Mouse (Mus musculus) MEL (cell line): ENCODE results near the gene Apon. TPM values are rescaled to one million over a fixed set of nuclear protein-coding genes. Genes with fewer than 3 reads are reported as not detected.

Source experiments
- DNase-seq: peaks from one replicate; pipeline ENCODE4 v3.0.0; 2011; ENCODE audit warnings: low read depth, low spot score
- H3K27ac ChIP-seq: 2 replicates; pipeline ENCODE4 v1.5.1; 2012; ENCODE audit warnings: low read depth, mild to moderate bottlenecking, control low read depth, low read length, moderate library complexity; ENCODE audit not compliant: control insufficient read depth
- H3K27me3 ChIP-seq, 2 experiments: fragments of 150-350 bp in 1 of 2; sonication (generic) in 1 of 2; 2 replicates each; pipeline ENCODE4 v1.6.1; 2012; ENCODE audit warnings: low read length in 2 of 2, mild to moderate bottlenecking in 2 of 2, improper control_type of control experiment in 1 of 2, moderate library complexity in 1 of 2; ENCODE audit not compliant: insufficient read depth in 2 of 2, control insufficient read depth in 1 of 2
- H3K36me3 ChIP-seq, 2 experiments: 2 replicates each; pipeline ENCODE4 v1.6.1; 2012 to 2014; ENCODE audit warnings: low read length in 2 of 2, improper control_type of control experiment in 1 of 2, inconsistent platforms in 1 of 2, mild to moderate bottlenecking in 1 of 2; ENCODE audit not compliant: insufficient read depth in 2 of 2, control insufficient read depth in 1 of 2
- H3K4me1 ChIP-seq, 2 experiments: fragments of 150-350 bp in 1 of 2; sonication (generic) in 1 of 2; 2 replicates each; pipeline ENCODE4 v1.6.1; 2012; ENCODE audit warnings: low read length in 2 of 2, improper control_type of control experiment in 1 of 2, mild to moderate bottlenecking in 1 of 2; ENCODE audit not compliant: insufficient read depth in 2 of 2, control insufficient read depth in 1 of 2
- H3K4me3 ChIP-seq, 2 experiments: fragments of 150-350 bp in 1 of 2; sonication (generic) in 1 of 2; 2 replicates each; pipeline ENCODE4 v1.5.1; 2012; ENCODE audit warnings: low read depth in 2 of 2, low read length in 2 of 2, mild to moderate bottlenecking in 2 of 2, moderate library complexity in 2 of 2, control low read depth in 1 of 2, improper control_type of control experiment in 1 of 2; ENCODE audit not compliant: control insufficient read depth in 1 of 2, insufficient read depth in 1 of 2
- H3K79me2 ChIP-seq: 2 replicates; pipeline ENCODE4 v1.6.1; 2012; ENCODE audit warnings: mild to moderate bottlenecking, low read length, moderate library complexity; ENCODE audit not compliant: control insufficient read depth, poor library complexity, insufficient read depth
- H3K9ac ChIP-seq: 2 replicates; pipeline ENCODE4 v1.6.1; 2012; ENCODE audit warnings: low read depth, mild to moderate bottlenecking, control low read depth, low read length, moderate library complexity; ENCODE audit not compliant: control insufficient read depth, poor library complexity, severe bottlenecking
- H3K9me3 ChIP-seq: fragments of 150-350 bp; sonication (generic); replicated peaks from 2 replicates; pipeline ENCODE4 v1.6.1; 2012; ENCODE audit warnings: mild to moderate bottlenecking, low read length, improper control_type of control experiment, moderate library complexity; ENCODE audit not compliant: insufficient read depth
- BHLHE40 ChIP-seq: IDR thresholded peaks from 2 replicates; pipeline ENCODE4 v1.6.1; 2012; ENCODE audit warnings: low read depth, mild to moderate bottlenecking, inconsistent platforms, low read length, improper control_type of control experiment, borderline replicate concordance
- CHD1 ChIP-seq: IDR thresholded peaks from 2 replicates; pipeline ENCODE4 v1.6.1; 2012; ENCODE audit warnings: low read depth, mild to moderate bottlenecking, inconsistent platforms, low read length, improper control_type of control experiment
- CHD2 ChIP-seq: IDR thresholded peaks from 2 replicates; pipeline ENCODE4 v1.6.1; 2011; ENCODE audit warnings: low read length, improper control_type of control experiment
- CTCF ChIP-seq, 3 experiments: IDR thresholded peaks in 2 of 3; conservative IDR thresholded peaks in 1 of 3; 2 replicates each; pipeline ENCODE4 v1.5.1; 2011 to 2012; ENCODE audit warnings: low read length in 3 of 3, low read depth in 2 of 3, mild to moderate bottlenecking in 2 of 3, improper control_type of control experiment in 1 of 3, inconsistent platforms in 1 of 3, mixed read lengths in 1 of 3, moderate library complexity in 1 of 3; ENCODE audit not compliant: control insufficient read depth in 1 of 3, insufficient read depth in 1 of 3, poor library complexity in 1 of 3, severe bottlenecking in 1 of 3
- E2F4 ChIP-seq: IDR thresholded peaks from 2 replicates; pipeline ENCODE4 v1.6.1; 2011; ENCODE audit warnings: low read depth, low read length, improper control_type of control experiment, borderline replicate concordance
- ELF1 ChIP-seq: IDR thresholded peaks from 2 replicates; pipeline ENCODE4 v1.6.1; 2014; ENCODE audit warnings: low read depth, mild to moderate bottlenecking, inconsistent platforms, low read length, improper control_type of control experiment, moderate library complexity
- EP300 ChIP-seq, 2 experiments: IDR thresholded peaks; 2 replicates each; pipeline ENCODE4 v1.6.1; 2011; ENCODE audit warnings: improper control_type of control experiment in 2 of 2, low read length in 2 of 2, low read depth in 1 of 2, mild to moderate bottlenecking in 1 of 2
- ETS1 ChIP-seq: IDR thresholded peaks from 2 replicates; pipeline ENCODE4 v1.6.1; 2012; ENCODE audit warnings: low read depth, mild to moderate bottlenecking, inconsistent platforms, low read length, improper control_type of control experiment, moderate library complexity
- GABPA ChIP-seq: IDR thresholded peaks from 2 replicates; pipeline ENCODE4 v1.6.1; 2012; ENCODE audit warnings: low read depth, mild to moderate bottlenecking, inconsistent platforms, low read length, improper control_type of control experiment, moderate library complexity
- GATA1 ChIP-seq: IDR thresholded peaks from 2 replicates; pipeline ENCODE4 v1.6.1; 2011; ENCODE audit warnings: low read depth, low read length, improper control_type of control experiment
- HCFC1 ChIP-seq: IDR thresholded peaks from 2 replicates; pipeline ENCODE4 v1.6.1; 2012; ENCODE audit warnings: low read depth, mild to moderate bottlenecking, inconsistent platforms, low read length, improper control_type of control experiment, moderate library complexity
- JUND ChIP-seq: IDR thresholded peaks from 2 replicates; pipeline ENCODE4 v1.6.1; 2011; ENCODE audit warnings: low read depth, mild to moderate bottlenecking, improper control_type of control experiment, low read length
- KAT2A ChIP-seq: conservative IDR thresholded peaks from 2 replicates; pipeline ENCODE4 v1.6.1; 2012; ENCODE audit warnings: low read depth, low read length, improper control_type of control experiment, inconsistent platforms
- MAFK ChIP-seq: IDR thresholded peaks from 2 replicates; pipeline ENCODE4 v1.6.1; 2011; ENCODE audit warnings: low read depth, mild to moderate bottlenecking, low read length, improper control_type of control experiment, borderline replicate concordance
- MAZ ChIP-seq: IDR thresholded peaks from 2 replicates; pipeline ENCODE4 v1.6.1; 2012; ENCODE audit warnings: low read depth, mild to moderate bottlenecking, inconsistent platforms, low read length, improper control_type of control experiment
- MEF2A ChIP-seq: IDR thresholded peaks from 2 replicates; pipeline ENCODE4 v1.6.1; 2014; ENCODE audit warnings: low read depth, mild to moderate bottlenecking, inconsistent platforms, low read length, improper control_type of control experiment; ENCODE audit not compliant: poor library complexity, insufficient replicate concordance, severe bottlenecking; ENCODE audit errors: extremely low read depth
- MXI1 ChIP-seq: IDR thresholded peaks from 2 replicates; pipeline ENCODE4 v1.6.1; 2011; ENCODE audit warnings: mild to moderate bottlenecking, low read depth, low read length, improper control_type of control experiment
- MYB ChIP-seq: IDR thresholded peaks from 2 replicates; pipeline ENCODE4 v1.6.1; 2011; ENCODE audit warnings: mild to moderate bottlenecking, low read depth, low read length, improper control_type of control experiment
- MYC ChIP-seq: IDR thresholded peaks from 2 replicates; pipeline ENCODE4 v1.6.1; 2011; ENCODE audit warnings: low read depth, mild to moderate bottlenecking, low read length, improper control_type of control experiment, moderate library complexity
- NELFE ChIP-seq: IDR thresholded peaks from 2 replicates; pipeline ENCODE4 v1.6.1; 2011; ENCODE audit warnings: low read depth, low read length, improper control_type of control experiment
- NRF1 ChIP-seq: IDR thresholded peaks from 2 replicates; pipeline ENCODE4 v1.6.1; 2014; ENCODE audit warnings: low read depth, mild to moderate bottlenecking, inconsistent platforms, low read length, improper control_type of control experiment, moderate library complexity; ENCODE audit not compliant: poor library complexity, insufficient read depth, severe bottlenecking
- POLR2A ChIP-seq, 2 experiments: IDR thresholded peaks; 2 replicates each; pipeline ENCODE4 v1.6.1; 2011 to 2012; ENCODE audit warnings: low read length in 2 of 2, mild to moderate bottlenecking in 2 of 2, control low read depth in 1 of 2, improper control_type of control experiment in 1 of 2, low read depth in 1 of 2, moderate library complexity in 1 of 2; ENCODE audit not compliant: control insufficient read depth in 1 of 2, insufficient read depth in 1 of 2, poor library complexity in 1 of 2
- POLR2AphosphoS2 ChIP-seq: IDR thresholded peaks from 2 replicates; pipeline ENCODE4 v1.6.1; 2011; ENCODE audit warnings: low read length, improper control_type of control experiment
- POLR2AphosphoS5 ChIP-seq: IDR thresholded peaks from 2 replicates; pipeline ENCODE4 v1.6.1; 2012; ENCODE audit warnings: low read depth, borderline replicate concordance, mild to moderate bottlenecking, inconsistent platforms, low read length, moderate library complexity, mixed read lengths
- RAD21 ChIP-seq: IDR thresholded peaks from 2 replicates; pipeline ENCODE4 v1.6.1; 2011; ENCODE audit warnings: mild to moderate bottlenecking, low read depth, low read length, improper control_type of control experiment
- RCOR1 ChIP-seq: IDR thresholded peaks from 2 replicates; pipeline ENCODE4 v1.6.1; 2012; ENCODE audit warnings: low read depth, mild to moderate bottlenecking, inconsistent platforms, low read length, improper control_type of control experiment
- SIN3A ChIP-seq: IDR thresholded peaks from 2 replicates; pipeline ENCODE4 v1.6.1; 2012; ENCODE audit warnings: low read length, improper control_type of control experiment, inconsistent platforms
- SMC3 ChIP-seq: IDR thresholded peaks from 2 replicates; pipeline ENCODE4 v1.6.1; 2011; ENCODE audit warnings: low read depth, low read length, improper control_type of control experiment
- TAL1 ChIP-seq: IDR thresholded peaks from 2 replicates; pipeline ENCODE4 v1.6.1; 2012; ENCODE audit warnings: mild to moderate bottlenecking, inconsistent platforms, low read length, moderate library complexity, mixed read lengths
- TCF12 ChIP-seq: IDR thresholded peaks from 2 replicates; pipeline ENCODE4 v1.6.1; 2014; ENCODE audit warnings: low read depth, mild to moderate bottlenecking, inconsistent platforms, low read length, improper control_type of control experiment, moderate library complexity
- UBTF ChIP-seq: IDR thresholded peaks from 2 replicates; pipeline ENCODE4 v1.6.1; 2012; ENCODE audit warnings: low read depth, mild to moderate bottlenecking, inconsistent platforms, low read length, improper control_type of control experiment, moderate library complexity, borderline replicate concordance; ENCODE audit not compliant: insufficient read depth
- USF1 ChIP-seq: IDR thresholded peaks from 2 replicates; pipeline ENCODE4 v1.6.1; 2014; ENCODE audit warnings: low read depth, mild to moderate bottlenecking, inconsistent platforms, low read length, improper control_type of control experiment, moderate library complexity
- ZC3H11A ChIP-seq: IDR thresholded peaks from 2 replicates; pipeline ENCODE4 v1.6.1; 2012; ENCODE audit warnings: low read depth, mild to moderate bottlenecking, inconsistent platforms, low read length, improper control_type of control experiment
- ZKSCAN1 ChIP-seq: IDR thresholded peaks from 2 replicates; pipeline ENCODE4 v1.6.1; 2012; ENCODE audit warnings: low read depth, mild to moderate bottlenecking, inconsistent platforms, low read length, improper control_type of control experiment, moderate library complexity
- ZMIZ1 ChIP-seq: IDR thresholded peaks from 2 replicates; pipeline ENCODE4 v1.6.1; 2012; ENCODE audit warnings: low read depth, mild to moderate bottlenecking, inconsistent platforms, low read length, improper control_type of control experiment, moderate library complexity
- ZNF384 ChIP-seq: IDR thresholded peaks from 2 replicates; pipeline ENCODE4 v1.6.1; 2012; ENCODE audit warnings: low read depth, mild to moderate bottlenecking, inconsistent platforms, low read length, improper control_type of control experiment
- polyA plus RNA-seq, 2 experiments: library from polyadenylated mRNA; stranded (reverse) in 1 of 2; unstranded in 1 of 2; fragments of >175 nt in 1 of 2; fragments of >200 nt in 1 of 2; gene quantifications; 2 replicates each; pipeline versions ENCODE4 v1.2.1 to v1.2.4; 2012; ENCODE audit warnings: low replicate concordance in 2 of 2, low read depth in 1 of 2; ENCODE audit not compliant: insufficient read length in 2 of 2, insufficient read depth in 1 of 2, missing spikeins in 1 of 2
- total RNA-seq: library from RNA; depleted of rRNA; stranded (reverse); fragments of 300-350 nt; gene quantifications from 2 replicates; pipeline ENCODE4 v1.2.3, GENCODE M21; 2012

Gene Apon
- total and polyA plus RNA-seq, 3 experiments, result 0.27 to 0.46 TPM; not detected in 1

DNA sequence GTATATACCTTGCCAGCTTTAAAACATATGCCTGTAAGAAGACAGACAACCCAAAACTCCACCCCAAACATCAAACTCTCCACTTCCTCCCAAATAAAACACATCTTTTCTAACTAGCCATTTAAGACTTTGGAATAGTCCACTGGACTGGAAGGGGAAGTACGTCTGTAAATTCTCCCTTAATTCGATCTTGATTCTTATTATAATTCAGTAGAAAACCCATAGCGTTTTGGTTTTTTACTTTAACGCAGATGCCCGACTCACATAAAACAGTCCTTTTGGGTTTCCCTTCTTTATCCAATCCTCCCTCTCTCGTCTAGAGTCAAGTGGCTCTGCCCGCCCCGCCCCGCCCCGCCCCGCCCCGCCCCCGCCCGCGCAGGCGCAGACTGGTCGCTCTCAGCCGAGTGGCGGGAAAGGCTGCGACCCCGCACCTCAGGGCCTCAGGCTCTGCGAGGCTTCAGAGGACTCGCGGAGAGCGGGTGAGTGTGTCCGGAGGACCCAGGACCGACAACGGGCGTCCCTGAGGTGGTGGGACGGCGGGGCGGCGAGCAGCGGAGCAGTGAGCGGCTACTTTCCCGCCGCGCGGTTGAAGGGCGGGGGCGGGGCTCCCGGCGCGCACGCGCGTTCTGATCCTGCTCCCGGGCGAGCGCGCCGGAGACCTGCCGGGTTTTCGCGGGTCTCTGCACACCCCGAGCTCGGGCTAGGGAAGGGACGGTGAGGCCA is 22.0 kb upstream of the Apon start, which contains the start of gene Timeless:
Gene Timeless, plus strand, starts transcription at position 369 of the 723 bp plus-strand sequence.
- H3K4me3 ChIP-seq, result peak within 1 kb of the TSS; percentile 79 to 85
- no peaks in the 10 kb centered on the region for H3K9me3 ChIP-seq
- TF ChIP-seq GATA1, result no peak; the same call in 1 of the 2 replicates
- peak; percentile 50; the same call in 1 of the 2 replicates for TF ChIP-seq SIN3A
- no peak; the same call in none of the 2 replicates for TF ChIP-seq MXI1
- no peak for TF ChIP-seq GABPA
- TF ChIP-seq TCF12, result peak; percentile 35
- peak; percentile 74 for TF ChIP-seq NRF1
- TF ChIP-seq MYC, result peak; percentile 58; the same call in 1 of the 2 replicates
- TF ChIP-seq TAL1, result no peak
- no peak for TF ChIP-seq CHD2
- TF ChIP-seq E2F4, result peak; percentile 93
- TF ChIP-seq NELFE, result peak; percentile 89
- TF ChIP-seq POLR2A (IDR thresholded peaks at IDR 0.05; ENCODE audit: control insufficient read depth in 1 of 2, insufficient read depth in 1 of 2, low read depth in 1 of 2, low read length in 2 of 2, poor library complexity in 1 of 2), result peak; percentile 85 to 87
- TF ChIP-seq JUND, result no peak
- 0 out of 2 replicates have a peak, but pooled peaks have one; percentile 21 for TF ChIP-seq ETS1
- peak; percentile 86 for TF ChIP-seq ZMIZ1
- peak; percentile 69 for TF ChIP-seq ELF1
- TF ChIP-seq POLR2AphosphoS5, result no peak
- no peak for TF ChIP-seq MAFK
- peak; percentile 45 for TF ChIP-seq HCFC1
- TF ChIP-seq MYB, result no peak
- no peak for TF ChIP-seq USF1
- no peak for TF ChIP-seq ZKSCAN1
- TF ChIP-seq MAZ, result peak; percentile 32
- TF ChIP-seq UBTF, result 0 out of 2 replicates have a peak, but pooled peaks have one; percentile 18
- TF ChIP-seq MEF2A, result no peak
- no peak for TF ChIP-seq ZNF384
- TF ChIP-seq EP300 (IDR thresholded peaks at IDR 0.05; ENCODE audit: low read depth in 1 of 2, low read length in 2 of 2), result no peak
- TF ChIP-seq ZC3H11A, result no peak
- TF ChIP-seq RAD21, result no peak
- TF ChIP-seq CHD1, result peak; percentile 99
- TF ChIP-seq CTCF (IDR thresholded peaks at IDR 0.05 in 2 of 3, conservative IDR thresholded peaks at IDR 0.05 in 1 of 3; ENCODE audit: control insufficient read depth in 1 of 3, insufficient read depth in 1 of 3, low read depth in 2 of 3, low read length in 3 of 3, poor library complexity in 1 of 3, severe bottlenecking in 1 of 3), result no peak
- no peak for TF ChIP-seq RCOR1
- TF ChIP-seq KAT2A, result no peak; the same call in 1 of the 2 replicates
- TF ChIP-seq BHLHE40, result no peak
- TF ChIP-seq SMC3, result no peak
- peak; percentile 92 for TF ChIP-seq POLR2AphosphoS2

More for the DNA sequence above, 22.0 kb upstream of the Apon start, which contains the start of gene Timeless:
- H3K27me3 ChIP-seq, result no peaks in the 10 kb centered on the region
- peaks cover 14% of the 10 kb centered on the region for H3K79me2 ChIP-seq
- peak; percentile 92 for DNase-seq
- peaks cover 5 to 11% of the 10 kb centered on the region in 2 experiments for H3K4me1 ChIP-seq
- peaks cover 0 to 13% of the 10 kb centered on the region in 2 experiments; a peak in 2 of 4 replicates for H3K36me3 ChIP-seq
- H3K27ac ChIP-seq, result peak within 1 kb of the TSS; percentile 93
- H3K9ac ChIP-seq, result peak within 1 kb of the TSS; percentile 94
